Mouse (Mus musculus) hindbrain, postnatal 0 days (tissue): ENCODE measurements around the gene Morc1. TPM values are rescaled to one million over a fixed set of nuclear protein-coding genes. Genes with fewer than 3 reads are reported as not detected.

Experiments used
- ATAC-seq: fragments of 200-750 bp; cut with Nextera tagmentation; 2 replicates; pipeline ENCODE4 v1.8.0; 2017; ENCODE audit warnings: mild to moderate bottlenecking, moderate TSS enrichment, moderate library complexity
- DNase-seq: peaks from one replicate; pipeline ENCODE4 v3.0.0-alpha.2; 2015; ENCODE audit warnings: low spot score
- H3K27ac ChIP-seq: fragments of 300-500 bp; sonication (generic); 2 replicates; pipeline ENCODE4 v1.5.1; 2014; ENCODE audit warnings: mild to moderate bottlenecking
- H3K27me3 ChIP-seq: fragments of 300-500 bp; sonication (generic); 2 replicates; pipeline ENCODE4 v1.6.1; 2014; ENCODE audit warnings: low read length, mixed read lengths; ENCODE audit not compliant: insufficient read depth
- H3K36me3 ChIP-seq: fragments of 300-500 bp; sonication (generic); 2 replicates; pipeline ENCODE4 v1.6.1; 2014; ENCODE audit warnings: low read length, mixed read lengths; ENCODE audit not compliant: insufficient read depth
- H3K4me1 ChIP-seq: fragments of 300-500 bp; sonication (generic); 2 replicates; pipeline ENCODE4 v1.6.1; 2014; ENCODE audit warnings: antibody characterized with exemption, low read length, mixed read lengths; ENCODE audit not compliant: insufficient read depth
- H3K4me2 ChIP-seq: fragments of 300-500 bp; sonication (generic); 2 replicates; pipeline ENCODE4 v1.6.1; 2014; ENCODE audit warnings: low read depth, mild to moderate bottlenecking, low read length, moderate library complexity, mixed read lengths
- H3K4me3 ChIP-seq: fragments of 300-500 bp; sonication (generic); 2 replicates; pipeline ENCODE4 v1.5.1; 2014; ENCODE audit warnings: low read length
- H3K9ac ChIP-seq: fragments of 300-500 bp; sonication (generic); replicated peaks from 2 replicates; pipeline ENCODE4 v1.6.1; 2014; ENCODE audit warnings: mild to moderate bottlenecking, low read length, moderate library complexity, mixed read lengths
- H3K9me3 ChIP-seq: fragments of 300-500 bp; sonication (generic); 2 replicates; pipeline ENCODE4 v1.6.1; 2016; ENCODE audit warnings: low read length, mixed read lengths
- CTCF ChIP-seq: IDR thresholded peaks from 2 replicates; pipeline ENCODE4 v1.5.1; 2016; ENCODE audit warnings: antibody characterized with exemption, control low read depth, low read depth
- WGBS: fragments of 180-500 bp; shearing (Covaris S2); extraction: QIAGEN DNeasy Blood & Tissue Kit; methylation state at CpG from one replicate; pipeline ENCODE4 v1.1.7; 2014; 5-methylcytosine and 5-hydroxymethylcytosine counted together
- polyA plus RNA-seq: library from polyadenylated mRNA; unstranded; fragments of >200 nt; fragmentation: Nextera tagmentation; extraction: Ambion mirVana; gene quantifications from 2 replicates; pipeline ENCODE4 v1.2.1, GENCODE M21; 2015
- total RNA-seq: library from RNA; depleted of rRNA; stranded (reverse); fragments of >200 nt; gene quantifications from 2 replicates; pipeline ENCODE4 v1.2.3, GENCODE M21; 2014

Gene Morc1
- total and polyA plus RNA-seq, 2 experiments from 2014 or later = 0.11 to 0.21 TPM

- no peaks in the 10 kb centered on the region for H3K36me3 ChIP-seq
- H3K9me3 ChIP-seq = no peaks in the 10 kb centered on the region
- no peak overlapping the region for H3K9ac ChIP-seq
- no peak overlapping the region for H3K4me2 ChIP-seq
- WGBS = 20% methylated on average over 11 of the region's 11 CpGs
- DNase-seq = peak; percentile 47
- H3K4me1 ChIP-seq = no peaks in the 10 kb centered on the region
- TF ChIP-seq CTCF = no peak
- H3K4me3 ChIP-seq = no peak overlapping the region
- no peak overlapping the region for H3K27ac ChIP-seq
- no peaks in the 10 kb centered on the region for H3K27me3 ChIP-seq
- ATAC-seq = peak; percentile 66
Measured at GRCm38 (mm10) chr16:48562290-48563080, 131.4 kb downstream of the Morc1 start.

- Histone ChIP-seq H3K4me1 (no peaks in the 10 kb centered on the region), H3K27me3 (no peaks in the 10 kb centered on the region), H3K4me3 (no peak overlapping the region), H3K4me2 (no peak overlapping the region), H3K36me3 (no peaks in the 10 kb centered on the region), H3K27ac (no peak overlapping the region), H3K9ac (no peak overlapping the region), H3K9me3 (no peaks in the 10 kb centered on the region)
- TF ChIP-seq CTCF = peak; percentile 92
- ATAC-seq (peak; percentile 81), DNase-seq (peak; percentile 89)
- 12% methylated on average over 9 of the region's 9 CpGs for WGBS
Measured at GRCm38 (mm10) chr16:48570354-48570753, 139.3 kb downstream of the Morc1 start.

GRCm38 (mm10) chr16:48574072-48574471, 143.0 kb downstream of the Morc1 start:
- DNase-seq = no peak
- Histone ChIP-seq H3K4me3 (no peak overlapping the region), H3K9me3 (no peaks in the 10 kb centered on the region), H3K9ac (no peak overlapping the region), H3K36me3 (no peaks in the 10 kb centered on the region), H3K27me3 (no peaks in the 10 kb centered on the region), H3K4me2 (no peak overlapping the region), H3K4me1 (no peaks in the 10 kb centered on the region), H3K27ac (no peak overlapping the region)
- ATAC-seq = no peak
- 85% methylated on average over 5 of the region's 5 CpGs for WGBS
- no peak for TF ChIP-seq CTCF

- no peak overlapping the region for H3K9ac ChIP-seq
- H3K9me3 ChIP-seq = no peaks in the 10 kb centered on the region
- no peak overlapping the region for H3K4me2 ChIP-seq
- TF ChIP-seq CTCF = no peak
- H3K27ac ChIP-seq = no peak overlapping the region
- no peak for DNase-seq
- 82% methylated on average over 3 of the region's 3 CpGs for WGBS
- H3K4me1 ChIP-seq = no peaks in the 10 kb centered on the region
- no peak for ATAC-seq
- H3K4me3 ChIP-seq = no peak overlapping the region
- no peaks in the 10 kb centered on the region for H3K36me3 ChIP-seq
- no peaks in the 10 kb centered on the region for H3K27me3 ChIP-seq
Measured at GRCm38 (mm10) chr16:48574499-48574898, 143.5 kb downstream of the Morc1 start.

- WGBS = 76% methylated on average over 6 of the region's 6 CpGs
- no peak for DNase-seq
- no peak for TF ChIP-seq CTCF
- Histone ChIP-seq H3K27ac (no peak overlapping the region), H3K4me2 (no peak overlapping the region), H3K4me1 (no peaks in the 10 kb centered on the region), H3K36me3 (no peaks in the 10 kb centered on the region), H3K9me3 (no peaks in the 10 kb centered on the region), H3K4me3 (no peak overlapping the region), H3K27me3 (no peaks in the 10 kb centered on the region), H3K9ac (no peak overlapping the region)
- ATAC-seq = no peak
Measured at GRCm38 (mm10) chr16:48585369-48585768, 154.3 kb downstream of the Morc1 start.

GRCm38 (mm10) chr16:48594457-48594856, 163.4 kb downstream of the Morc1 start:
- Histone ChIP-seq H3K4me1 (no peaks in the 10 kb centered on the region), H3K27me3 (no peaks in the 10 kb centered on the region), H3K4me2 (no peak overlapping the region), H3K4me3 (no peak overlapping the region), H3K36me3 (no peaks in the 10 kb centered on the region), H3K9me3 (no peaks in the 10 kb centered on the region), H3K9ac (no peak overlapping the region), H3K27ac (no peak overlapping the region)
- no peak for ATAC-seq
- 80% methylated on average over 5 of the region's 5 CpGs for WGBS
- DNase-seq = no peak
- TF ChIP-seq CTCF = no peak

GRCm38 (mm10) chr16:48595216-48595615, 164.2 kb downstream of the Morc1 start:
- 29% methylated on average over 1 of the region's 1 CpGs for WGBS
- Histone ChIP-seq H3K27ac (no peak overlapping the region), H3K9me3 (no peaks in the 10 kb centered on the region), H3K4me1 (no peaks in the 10 kb centered on the region), H3K36me3 (no peaks in the 10 kb centered on the region), H3K4me3 (no peak overlapping the region), H3K4me2 (no peak overlapping the region), H3K27me3 (no peaks in the 10 kb centered on the region), H3K9ac (no peak overlapping the region)
- TF ChIP-seq CTCF = no peak
- ATAC-seq = no peak
- no peak for DNase-seq
